Mouse (Mus musculus): ENCODE measurements around the gene Chrnd. TPM values are rescaled to one million over a fixed set of nuclear protein-coding genes. Genes with fewer than 3 reads are reported as not detected.

Gene Chrnd
- total RNA-seq, 2 experiments from 2014 or later = not detected

DNA sequence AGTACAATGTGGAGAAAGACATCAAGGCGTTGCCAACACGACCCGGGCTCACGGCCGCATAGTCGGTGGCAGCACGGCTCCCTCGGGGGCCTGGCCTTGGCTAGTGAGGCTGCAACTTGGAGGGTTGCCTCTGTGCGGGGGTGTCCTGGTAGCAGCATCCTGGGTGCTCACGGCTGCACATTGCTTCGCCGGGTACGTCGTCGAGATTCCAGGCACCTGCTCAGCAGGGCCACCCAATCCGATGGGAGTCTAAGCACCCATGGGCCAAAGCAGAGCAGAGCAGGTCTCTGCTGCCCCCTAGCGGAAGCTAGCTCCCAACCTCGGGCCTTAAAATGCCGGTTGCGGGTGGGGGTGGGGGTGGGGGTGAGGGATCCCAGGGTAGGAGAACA is 5.7 kb upstream of the Chrnd start:
- DNase-seq = peak; percentile 82

DNA sequence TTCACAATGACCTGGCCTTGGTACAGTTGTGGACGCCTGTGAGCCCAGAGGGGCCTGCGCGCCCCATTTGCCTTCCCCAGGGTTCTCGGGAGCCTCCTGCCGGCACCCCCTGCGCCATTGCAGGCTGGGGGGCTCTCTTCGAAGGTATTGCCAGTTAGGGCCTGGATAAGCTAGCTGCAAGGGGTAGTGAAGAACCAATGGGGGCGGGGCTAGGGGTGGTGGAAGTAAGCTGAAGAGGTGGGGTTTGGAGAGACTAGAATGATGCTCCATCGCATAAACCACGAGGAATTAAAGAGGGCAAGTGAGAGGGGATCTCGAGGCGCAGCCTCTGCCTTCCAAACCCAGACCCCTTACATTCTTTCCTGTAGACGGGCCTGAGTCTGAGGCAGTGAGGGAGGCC is 4.9 kb upstream of the Chrnd start:
- DNase-seq = no peak

DNA sequence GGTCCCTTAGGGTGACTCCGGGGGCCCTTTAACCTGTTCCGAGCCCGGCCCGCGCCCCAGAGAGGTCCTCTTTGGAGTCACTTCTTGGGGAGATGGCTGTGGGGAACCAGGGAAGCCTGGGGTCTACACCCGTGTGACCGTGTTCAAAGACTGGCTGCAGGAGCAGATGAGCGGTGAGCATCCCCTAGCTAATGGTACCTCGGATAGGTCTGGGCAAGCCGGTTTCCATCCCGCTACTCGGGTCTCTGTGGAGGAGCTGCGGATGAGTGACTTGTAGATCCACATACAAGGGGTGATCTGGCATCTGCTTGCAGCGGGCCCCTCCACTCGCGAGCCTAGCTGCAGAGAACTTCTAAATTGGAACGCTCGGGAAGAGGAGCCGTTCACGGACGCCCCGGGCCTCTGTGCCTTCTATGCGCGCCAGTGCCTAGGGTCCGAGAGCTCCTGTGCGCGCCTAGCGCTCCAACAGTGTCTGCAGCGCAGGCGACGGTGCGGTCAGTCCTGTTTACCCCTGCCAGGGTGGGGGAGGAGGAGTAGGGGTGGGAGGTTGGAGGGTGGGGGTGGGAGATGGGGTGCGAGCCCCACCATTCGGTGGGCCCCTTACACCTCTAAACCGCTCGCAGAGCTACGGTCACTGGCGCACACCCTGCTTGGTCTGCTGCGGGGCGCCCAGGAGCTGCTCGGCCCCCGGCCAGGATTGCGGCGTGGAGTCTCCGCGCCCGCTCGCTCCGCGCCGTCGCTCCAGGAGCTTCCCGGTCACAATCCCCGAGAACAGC is 4.0 kb upstream of the Chrnd start:
- DNase-seq = no peak

DNA sequence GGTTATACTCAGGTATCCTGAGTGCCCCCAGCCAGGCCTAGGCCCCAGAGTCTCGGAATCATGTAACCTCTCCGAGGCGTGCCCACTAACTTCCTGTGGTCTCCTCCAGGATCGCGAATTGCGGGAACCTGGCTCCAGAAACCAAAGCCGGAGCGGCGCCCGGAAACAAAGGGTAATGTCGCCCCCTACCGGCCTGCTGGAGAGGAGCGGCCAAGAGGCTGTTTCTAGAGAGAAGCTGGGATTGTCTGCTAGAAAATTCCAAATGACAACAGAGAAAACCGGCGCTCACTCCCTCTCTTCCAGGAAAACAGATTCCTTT is 3.4 kb upstream of the Chrnd start:
- peak; percentile 83 for DNase-seq

DNA sequence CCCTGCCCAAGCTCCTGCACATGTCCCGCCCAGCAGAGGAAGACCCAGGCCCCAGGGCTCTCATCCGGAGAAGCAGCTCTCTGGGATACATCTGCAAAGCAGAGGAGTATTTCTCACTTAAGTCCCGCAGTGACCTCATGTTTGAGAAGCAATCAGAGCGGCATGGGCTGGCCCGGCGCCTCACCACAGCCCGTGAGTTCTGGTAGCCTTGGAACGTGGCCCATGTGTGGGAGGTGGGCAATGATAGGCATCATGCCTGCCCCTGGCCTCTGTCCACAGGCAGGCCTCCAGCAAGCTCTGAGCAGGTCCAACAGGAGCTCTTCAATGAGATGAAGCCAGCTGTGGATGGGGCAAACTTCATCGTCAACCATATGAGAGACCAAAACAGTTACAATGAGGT is 6.9 kb downstream of the Chrnd start:
- DNase-seq = peak; percentile 21

DNA sequence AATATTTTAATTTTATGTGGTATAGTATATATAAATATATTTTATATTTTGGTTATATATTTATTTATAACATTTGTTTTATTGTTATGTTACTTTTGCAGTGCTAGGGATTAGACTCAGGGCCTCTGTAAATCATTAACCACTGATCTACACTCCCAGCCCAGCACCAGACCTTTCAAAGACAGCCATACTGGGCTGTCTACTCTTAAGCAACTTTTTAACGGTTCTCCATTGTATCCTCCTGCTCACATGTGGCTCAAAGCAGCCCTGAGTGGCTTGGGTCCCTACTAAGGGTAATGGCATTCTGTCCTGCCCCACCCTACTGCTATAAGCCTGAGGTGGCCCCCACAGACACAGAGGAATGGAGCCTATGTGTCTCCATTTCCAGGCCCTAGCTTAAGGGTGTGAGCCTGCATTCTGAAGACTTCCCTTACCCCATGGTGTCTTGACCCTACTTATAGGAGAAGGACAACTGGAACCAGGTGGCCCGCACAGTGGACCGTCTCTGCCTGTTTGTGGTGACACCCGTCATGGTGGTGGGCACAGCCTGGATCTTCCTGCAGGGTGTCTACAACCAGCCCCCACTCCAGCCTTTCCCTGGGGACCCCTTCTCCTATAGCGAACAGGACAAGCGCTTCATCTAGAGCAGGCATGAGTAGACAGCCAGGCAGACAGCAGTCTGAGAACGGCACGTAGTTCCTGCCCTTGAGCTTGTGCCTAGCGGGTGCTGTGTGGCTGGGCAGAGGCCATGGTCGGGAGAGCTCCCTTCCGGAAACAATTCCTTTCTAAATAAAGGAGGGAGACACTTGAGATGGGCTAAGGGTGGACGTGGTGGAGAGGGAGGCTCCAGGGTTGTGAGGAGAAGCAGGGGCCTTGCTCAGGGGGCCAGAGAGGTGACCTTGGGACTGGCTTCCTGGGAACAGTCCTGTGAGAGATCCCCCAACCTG is 8.0 kb downstream of the Chrnd start:
- DNase-seq = no peak

DNA sequence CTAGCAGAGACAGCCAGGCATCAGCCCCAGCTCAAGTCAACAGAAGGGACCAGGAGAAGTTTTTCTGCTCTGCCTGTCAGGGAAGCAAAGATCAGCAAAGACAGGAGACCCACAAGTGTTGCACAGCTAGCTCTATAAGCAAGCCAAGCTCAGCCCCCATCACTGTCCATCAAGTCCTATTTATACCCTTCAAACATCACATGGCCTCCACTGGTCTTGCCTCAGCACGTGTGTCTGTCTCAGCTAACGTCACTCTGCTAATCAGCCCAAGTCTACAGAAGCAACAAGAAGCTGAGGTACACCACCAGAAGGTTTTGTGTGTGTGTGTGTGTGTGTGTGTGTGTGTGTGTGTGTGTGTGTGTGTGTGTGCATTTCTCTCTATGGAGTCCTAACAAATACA is 10.4 kb downstream of the Chrnd start:
- no peak for DNase-seq

DNA sequence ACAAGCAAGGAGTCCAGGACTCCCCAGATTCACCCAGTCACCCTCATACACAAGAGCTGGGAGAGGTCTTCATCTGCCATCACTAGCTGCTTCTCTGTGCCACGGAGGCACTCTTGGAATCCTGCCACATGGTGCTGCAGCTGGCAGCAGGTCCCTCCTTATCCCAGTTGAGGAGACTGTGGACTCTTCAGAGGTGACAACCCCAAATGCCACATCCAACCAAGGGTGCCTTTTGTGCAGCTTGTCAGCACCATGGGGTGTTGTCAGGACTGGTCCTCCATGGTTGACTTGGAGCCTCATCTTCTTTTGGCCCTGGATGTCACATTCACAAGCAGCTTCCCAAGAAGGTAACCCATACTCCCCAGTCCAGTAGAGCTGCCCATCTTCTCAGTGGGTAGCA is 11.4 kb downstream of the Chrnd start:
- DNase-seq = no peak

DNA sequence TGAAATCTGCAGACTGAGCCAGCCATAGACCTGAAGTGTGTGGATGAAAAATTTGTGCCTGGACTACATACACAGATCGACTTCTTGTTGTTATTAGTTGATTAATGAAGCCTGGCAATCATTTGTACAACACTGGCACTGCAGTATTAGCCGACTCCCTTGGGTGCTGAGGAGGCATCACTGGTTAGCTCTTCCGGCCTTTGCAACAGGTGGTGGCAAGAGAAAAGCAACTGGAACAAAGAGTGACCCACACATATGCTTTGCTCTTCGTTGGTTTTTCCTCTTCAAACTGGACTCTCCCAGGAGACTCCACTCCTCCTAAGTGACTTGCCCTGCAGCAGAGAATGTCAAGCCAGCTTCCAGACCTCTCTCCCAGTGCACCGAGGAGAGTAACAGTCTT is 13.4 kb downstream of the Chrnd start:
- DNase-seq = no peak

DNA sequence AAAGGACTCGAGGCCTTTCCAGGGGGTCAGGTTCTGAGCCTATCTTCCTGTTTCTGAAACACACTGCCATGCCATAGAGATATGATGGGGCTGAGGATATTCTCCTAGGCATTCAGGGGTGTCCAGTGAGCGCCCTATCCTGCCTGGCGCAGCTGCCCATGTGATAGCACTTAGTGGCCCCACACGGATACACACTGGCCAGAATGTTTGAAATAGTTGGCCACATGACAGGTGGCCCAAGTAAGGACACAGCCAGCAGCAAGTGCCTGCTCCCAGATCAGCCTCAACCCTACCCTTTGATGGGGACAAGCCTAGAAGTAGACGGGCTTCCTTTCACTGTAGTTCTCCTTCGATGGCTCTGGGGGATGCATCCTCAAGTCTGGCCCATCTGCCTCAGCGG is 14.1 kb downstream of the Chrnd start, which contains the start of gene Chrng:
TSS of gene Chrng (plus strand) at position 193 of the 400 bp plus-strand sequence.
- no peak for DNase-seq

DNA sequence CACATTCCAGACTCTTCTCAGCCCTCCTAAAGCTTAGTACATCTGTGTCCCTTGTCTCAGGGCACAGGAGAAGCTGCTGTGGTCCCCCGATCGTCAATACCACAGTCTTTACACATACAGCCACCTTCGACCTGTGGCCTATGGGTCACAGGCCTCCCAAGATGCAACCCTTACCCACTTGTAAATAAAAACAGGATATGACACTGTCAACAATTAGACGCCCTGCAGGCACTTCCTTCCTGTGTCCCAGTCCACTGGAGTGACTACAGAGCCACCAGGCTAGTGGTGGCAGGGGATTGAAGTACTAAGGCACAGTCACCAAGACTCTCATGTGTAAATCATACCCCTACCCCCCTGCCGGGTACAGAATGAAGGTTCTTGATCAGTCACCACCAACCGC is 14.6 kb downstream of the Chrnd start:
- DNase-seq = no peak

DNA sequence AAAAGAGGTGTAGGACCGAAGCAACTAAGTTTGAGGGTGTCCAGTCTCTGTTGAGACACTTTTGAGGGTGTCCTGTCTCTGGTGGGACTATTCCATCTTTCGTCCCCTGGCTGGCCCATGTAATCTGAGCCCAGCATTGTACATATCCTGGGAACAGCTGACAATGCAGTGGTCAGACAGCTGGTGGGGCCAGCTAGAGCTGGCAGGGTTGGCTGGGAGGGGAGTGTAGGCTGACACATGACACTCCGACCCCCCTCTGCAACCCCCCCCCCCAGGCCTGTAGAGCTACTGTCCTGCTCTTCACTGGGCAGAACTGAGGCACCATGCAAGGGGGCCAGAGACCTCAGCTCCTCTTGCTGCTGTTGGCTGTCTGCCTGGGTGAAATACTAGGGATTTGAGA is 15.1 kb downstream of the Chrnd start:
- no peak for DNase-seq

DNA sequence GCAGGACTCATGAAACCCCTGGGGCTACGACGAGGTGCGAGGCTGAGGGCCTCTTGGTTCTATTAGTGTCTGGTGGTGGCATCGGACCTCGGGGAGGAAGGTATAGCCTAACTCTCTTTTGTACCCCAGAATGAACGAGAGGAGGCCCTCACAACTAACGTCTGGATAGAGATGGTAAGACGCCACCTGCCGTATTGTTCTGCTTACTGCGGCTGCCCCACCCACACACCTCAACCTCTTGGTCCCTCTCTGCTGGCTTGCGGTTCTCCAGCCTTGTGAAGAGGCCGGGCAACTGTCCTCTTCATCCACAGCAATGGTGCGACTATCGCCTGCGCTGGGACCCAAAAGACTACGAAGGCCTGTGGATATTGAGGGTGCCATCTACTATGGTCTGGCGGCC is 15.9 kb downstream of the Chrnd start:
- peak; percentile 31 for DNase-seq

DNA sequence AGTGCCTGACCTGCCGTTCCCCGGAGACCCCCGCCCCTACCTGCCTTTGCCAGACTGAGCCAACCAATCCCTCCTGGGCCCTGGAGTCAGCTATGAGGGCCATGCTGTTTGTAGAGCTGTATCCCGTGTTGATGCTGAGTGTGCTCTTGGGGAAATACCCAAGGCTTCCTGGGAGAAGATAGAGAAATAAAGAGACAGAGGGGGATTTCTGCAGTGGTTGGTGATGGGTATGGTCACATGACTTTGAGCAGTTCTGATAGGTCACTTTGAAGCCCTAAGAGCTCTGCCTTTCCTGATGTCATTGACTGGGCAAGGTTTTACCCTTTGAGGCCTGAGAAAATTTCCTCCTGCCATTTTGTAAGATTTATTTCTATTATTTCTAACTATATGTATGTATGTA is 21.0 kb downstream of the Chrnd start:
- no peak for DNase-seq

DNA sequence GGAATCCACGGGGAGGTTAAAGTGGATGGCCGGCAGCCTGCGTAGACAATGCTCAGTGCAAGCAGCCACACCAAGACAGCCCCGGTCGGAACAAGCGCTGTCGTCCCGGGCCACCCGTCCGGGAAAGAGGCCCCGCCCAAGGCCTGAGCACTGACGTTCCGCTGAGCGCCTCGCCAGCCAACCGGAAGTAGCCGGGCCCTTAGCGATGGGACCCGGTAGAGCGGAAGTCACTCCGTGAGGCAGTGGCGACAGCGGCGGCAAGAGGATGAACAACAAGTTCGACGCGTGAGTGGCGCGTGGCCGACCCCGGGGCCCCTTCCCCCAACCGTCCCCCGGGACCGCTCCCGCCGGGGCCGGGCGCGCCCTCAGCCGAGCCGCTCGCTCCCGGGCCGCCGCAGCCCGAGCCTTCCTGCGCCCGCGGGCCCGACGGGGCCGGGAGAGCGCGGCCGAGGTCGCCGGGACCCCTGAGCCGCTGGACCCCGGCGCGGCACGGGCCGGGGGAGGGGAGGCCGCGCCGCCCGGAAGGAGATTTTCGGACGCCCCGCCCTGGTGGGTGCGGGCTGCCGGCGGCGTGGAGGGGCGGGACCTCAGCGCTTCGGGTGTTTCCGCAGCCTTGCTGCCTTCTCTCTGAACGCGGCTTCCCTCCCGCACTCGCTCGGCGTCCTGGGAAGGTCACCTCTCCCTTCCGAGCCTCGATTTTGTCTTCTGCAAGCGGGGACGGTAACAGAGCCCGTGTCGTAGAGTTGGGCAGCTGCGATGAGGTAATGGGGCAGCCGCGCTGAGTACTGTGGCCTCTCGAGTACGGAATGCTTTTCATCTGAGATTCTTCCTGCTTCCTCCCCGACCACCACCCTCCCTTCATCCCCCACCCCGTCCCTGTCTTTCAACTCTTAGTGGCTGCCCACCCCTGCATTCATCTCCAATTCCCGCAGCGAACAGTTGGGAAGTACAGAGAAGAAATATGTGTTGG is 23.6 kb downstream of the Chrnd start, which contains the start of gene Eif4e2:
TSS of gene Eif4e2 (plus strand) at position 180 of the 970 bp plus-strand sequence.
- DNase-seq = peak; percentile 97

DNA sequence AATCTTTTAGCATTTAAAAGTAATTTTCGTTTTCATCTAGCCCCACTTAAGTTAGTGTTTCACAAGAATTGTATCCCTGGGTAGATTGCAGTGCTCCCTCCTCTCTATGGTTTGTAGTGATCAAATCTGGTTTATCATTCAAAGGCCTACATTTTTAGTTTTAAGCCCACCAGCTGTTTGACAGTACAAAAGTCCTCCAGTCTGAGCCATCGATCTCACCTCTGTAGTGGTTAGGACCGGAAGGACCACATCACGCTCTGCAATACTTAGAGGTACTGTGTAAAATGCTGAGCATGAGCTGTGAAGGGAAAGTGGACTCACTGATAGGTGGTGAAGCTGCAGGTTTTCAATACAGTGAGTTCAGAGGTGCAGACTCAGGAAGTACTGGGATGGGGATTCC is 24.3 kb downstream of the Chrnd start:
- no peak for DNase-seq

DNA sequence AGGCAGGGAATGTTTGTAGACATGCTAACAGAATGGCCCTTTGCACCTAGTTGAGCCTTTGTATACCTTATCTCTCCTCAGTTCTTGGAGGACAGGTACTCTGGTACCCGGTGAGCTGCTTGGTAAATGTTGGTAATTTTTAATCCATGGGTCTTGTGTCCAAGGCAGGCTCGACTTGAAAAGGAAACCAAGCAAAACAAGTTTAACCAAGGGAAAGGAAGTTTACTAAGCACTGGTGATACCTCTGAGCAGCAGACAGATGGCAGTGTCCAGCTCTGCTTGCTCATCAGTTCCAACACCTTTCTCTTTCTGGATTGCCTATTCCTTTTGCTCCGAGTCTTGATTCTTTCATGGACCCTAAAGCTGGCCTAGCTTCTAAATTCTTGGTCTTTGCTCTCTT is 27.5 kb downstream of the Chrnd start:
- DNase-seq = no peak

DNA sequence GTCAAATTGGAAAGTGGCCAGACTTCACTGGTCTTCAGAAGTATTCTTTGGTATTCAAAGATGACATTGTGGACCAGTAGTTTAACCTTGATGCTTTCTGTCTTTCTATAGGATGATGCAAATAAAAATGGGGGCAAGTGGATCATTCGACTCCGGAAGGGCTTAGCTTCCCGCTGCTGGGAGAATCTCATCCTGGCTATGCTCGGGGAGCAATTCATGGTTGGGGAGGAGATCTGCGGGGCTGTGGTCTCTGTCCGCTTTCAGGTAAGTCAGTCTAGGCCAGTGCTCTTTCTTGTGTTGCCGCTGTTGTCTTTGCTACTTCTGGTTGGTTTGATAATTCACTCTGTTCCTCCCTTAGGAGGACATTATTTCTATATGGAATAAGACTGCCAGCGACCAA is 35.3 kb downstream of the Chrnd start:
- no peak for DNase-seq

DNA sequence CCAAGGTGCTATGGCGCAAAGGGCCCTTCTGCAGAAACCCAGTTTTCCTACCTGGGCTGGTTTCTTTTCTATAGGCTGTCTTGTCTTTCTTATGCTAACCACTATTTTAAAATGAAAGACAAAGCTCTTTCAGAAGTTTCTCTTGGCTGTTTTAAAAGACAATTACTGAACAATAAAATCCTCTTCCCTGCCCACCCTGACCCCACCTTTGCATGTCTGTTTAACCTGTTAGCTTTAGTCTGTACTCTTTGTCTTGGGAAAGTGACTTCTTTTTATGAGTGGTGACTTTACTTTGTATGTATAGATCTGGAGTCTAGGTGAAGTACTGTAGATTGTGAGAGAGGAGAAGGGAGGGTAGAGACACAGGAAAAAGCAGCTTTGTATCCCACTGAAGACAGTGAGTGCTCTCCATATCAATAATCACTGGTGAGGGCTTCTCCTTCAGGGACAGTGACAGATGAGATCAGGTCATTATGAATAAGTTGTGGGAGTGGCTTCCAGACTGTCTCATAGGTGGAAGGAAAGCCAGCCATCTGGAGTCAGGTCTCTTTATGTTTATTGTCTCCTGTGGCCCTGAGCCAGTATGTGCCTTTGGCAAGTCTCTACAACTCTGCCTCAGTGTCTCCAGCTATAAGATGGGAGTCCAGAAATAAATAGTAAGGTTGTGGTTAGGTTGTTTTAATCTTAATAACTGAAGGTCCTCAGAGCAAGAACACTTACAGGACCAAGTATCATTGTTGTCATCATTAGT is 36.2 kb downstream of the Chrnd start:
- no peak for DNase-seq

DNA sequence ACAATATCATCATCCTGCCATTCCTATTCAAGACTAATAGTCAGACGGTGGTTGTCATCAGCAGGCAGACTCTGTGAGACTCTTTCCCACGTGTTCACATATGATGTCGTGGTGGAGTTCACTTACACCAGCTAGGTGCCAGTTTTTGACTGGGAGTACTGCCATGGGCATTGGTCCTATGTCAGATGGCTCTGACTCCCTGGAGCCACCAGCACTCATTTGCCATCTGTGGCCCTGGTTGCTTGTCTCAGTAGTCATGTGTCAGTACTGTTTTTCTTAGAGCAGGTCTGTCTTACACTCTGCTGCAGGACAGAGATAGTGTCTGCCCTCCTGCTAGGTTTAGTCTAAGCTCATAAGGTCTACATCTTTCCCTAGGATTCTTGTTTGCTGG is 36.7 kb downstream of the Chrnd start:
- DNase-seq = no peak

DNA sequence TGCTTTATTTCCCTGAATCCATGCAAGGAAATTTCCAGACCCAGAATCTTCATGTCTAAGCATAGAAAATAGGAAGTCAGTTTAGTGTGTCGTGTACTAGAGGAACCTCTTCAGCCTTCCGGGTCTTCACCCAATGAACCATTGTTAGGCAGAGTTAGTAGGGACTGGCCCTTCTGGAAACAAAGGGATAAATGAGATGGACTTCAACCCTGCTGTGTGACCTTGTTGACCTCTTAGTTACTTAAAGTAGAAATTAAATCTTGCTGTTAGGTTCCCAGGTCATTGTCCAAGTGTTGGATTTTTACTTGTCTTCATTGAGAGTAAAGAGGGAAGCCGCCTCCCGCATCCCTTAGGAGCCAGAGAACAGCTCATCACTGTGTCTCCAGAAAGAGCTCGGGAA is 40.2 kb downstream of the Chrnd start:
- DNase-seq = no peak

DNA sequence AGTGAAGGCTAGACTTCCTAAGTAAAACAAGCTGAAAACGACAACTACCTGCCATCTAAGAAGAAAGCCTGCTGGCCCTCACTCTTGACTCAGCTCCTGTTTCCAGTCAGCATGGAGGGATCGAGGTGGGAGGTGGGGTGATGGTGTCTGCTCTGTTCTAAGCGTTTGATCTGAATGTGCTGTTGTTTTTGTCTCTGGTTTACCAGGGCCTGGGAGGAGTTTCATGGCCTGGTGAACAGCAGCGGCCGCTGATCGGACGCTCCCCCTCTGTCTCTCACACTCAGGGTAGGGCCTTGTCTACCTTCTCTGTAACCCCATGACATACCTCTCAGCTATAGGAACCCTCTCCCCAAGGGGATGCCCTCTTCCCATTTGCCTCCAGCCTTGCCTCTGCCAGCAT is 41.8 kb downstream of the Chrnd start:
- DNase-seq = no peak
